Mouse (Mus musculus) left cerebral cortex, adult 2 months (tissue): ENCODE data around the gene 1700029F12Rik. TPM values are rescaled to one million over a fixed set of nuclear protein-coding genes. Genes with fewer than 3 reads are reported as not detected.

Experiments
- DNase-seq, 2 experiments: peaks; one replicate each; pipeline ENCODE4 v3.0.0; 2021 to 2022; ENCODE audit warnings: low spot score in 2 of 2, mixed read lengths in 1 of 2; ENCODE audit errors: extremely low spot score in 1 of 2
- H3K27ac ChIP-seq: fragments of 200-600 bp; 2 replicates; pipeline ENCODE4 v1.8.1; 2022
- H3K4me3 ChIP-seq: fragments of 200-600 bp; 2 replicates; pipeline ENCODE4 v1.8.1; 2022
- CTCF ChIP-seq: fragments of 200-600 bp; IDR thresholded peaks from 2 replicates; pipeline ENCODE4 v1.8.1; 2022; ENCODE audit warnings: antibody characterized with exemption, mild to moderate bottlenecking, moderate library complexity
- intact Hi-C: fragments of 180-260 bp; cut with DNase I; formaldehyde crosslinking; loops from one replicate; pipeline ENCODE4 v1.15.1; 2025
- total RNA-seq, 2 experiments: library from RNA; stranded (reverse); gene quantifications; 2 replicates each; pipeline ENCODE4 v1.2.3; 2021

1700029F12Rik gene
- total RNA-seq, 2 experiments from 2014 or later = not detected

GRCm38 (mm10) chr13:97014366-97014765, 19.8 kb downstream of the 1700029F12Rik start:
- H3K4me3 ChIP-seq = no peak overlapping the region
- TF ChIP-seq CTCF = no peak
- no peak overlapping the region for H3K27ac ChIP-seq
- no peak for DNase-seq
- intact Hi-C loops = no loop called here

DNA sequence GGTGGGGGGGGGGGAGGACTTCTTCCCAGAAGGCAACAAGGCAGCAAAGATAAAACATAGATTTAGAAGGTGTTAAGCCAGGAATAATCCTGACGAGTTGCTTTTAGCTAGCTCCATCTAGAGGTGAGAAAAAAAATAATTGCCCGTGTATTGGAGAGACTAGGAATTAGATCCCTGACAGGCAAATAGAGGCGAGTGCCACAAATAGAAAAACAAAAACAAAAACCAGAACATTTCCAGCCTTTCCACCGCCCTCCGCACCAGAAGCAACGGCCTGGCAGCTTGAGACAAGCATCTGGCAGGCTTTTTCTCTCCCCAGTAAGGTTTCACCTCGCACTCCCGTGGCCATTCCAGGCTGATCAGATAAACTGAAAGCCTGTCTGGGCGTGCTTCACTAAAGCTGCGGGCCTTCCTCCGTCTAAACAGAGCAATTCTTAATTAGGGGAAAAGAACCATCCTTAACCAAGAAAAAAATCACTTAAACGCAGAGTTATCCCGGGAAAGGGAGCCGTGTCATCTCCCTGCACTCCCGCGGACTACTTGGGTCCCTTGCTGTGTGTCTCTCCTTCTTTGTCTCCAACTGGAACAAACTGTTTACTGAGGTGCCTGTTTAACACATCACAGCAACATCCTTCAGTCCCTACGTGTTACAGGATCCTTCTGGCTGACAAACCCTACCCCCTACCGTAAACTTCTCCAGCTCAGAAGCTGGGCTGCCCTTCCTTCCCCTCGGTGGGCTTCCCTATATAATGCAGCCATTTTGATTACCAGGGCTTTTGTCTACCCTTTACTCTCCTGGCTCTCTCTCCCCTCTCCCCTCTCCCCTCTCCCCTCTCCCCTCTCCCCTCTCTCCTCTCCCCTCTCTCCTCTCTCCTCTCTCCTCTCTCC, 25.7 kb downstream of the 1700029F12Rik start:
- intact Hi-C loops = loop anchor here (2.0 to 10.0 kb wide), 3 partner anchors 76 to 326 kb away; no protein-coding TSS in a partner anchor
- peak; percentile 23 to 40 for DNase-seq
- Histone ChIP-seq H3K27ac (peak overlapping the region; percentile 84), H3K4me3 (peak overlapping the region; percentile 44)
- TF ChIP-seq CTCF = peak; percentile 57

- DNase-seq = peak in 1 of 2 experiments; percentile 13
- no peak for TF ChIP-seq CTCF
- Histone ChIP-seq H3K27ac (peak overlapping the region; percentile 65; the same call in 1 of the 2 replicates), H3K4me3 (peak overlapping the region; percentile 43)
- intact Hi-C loops = loop anchor here (2.0 to 10.0 kb wide), 4 partner anchors 45 to 325 kb away; no protein-coding TSS in a partner anchor
Observed at GRCm38 (mm10) chr13:97007501-97008265, 26.5 kb downstream of the 1700029F12Rik start.

- intact Hi-C loops = loop anchor here (2.0 to 10.0 kb wide), 3 partner anchors 46 to 324 kb away; no protein-coding TSS in a partner anchor
- Histone ChIP-seq H3K4me3 (no peak overlapping the region), H3K27ac (no peak overlapping the region)
- TF ChIP-seq CTCF = no peak
- no peak for DNase-seq
Observed at GRCm38 (mm10) chr13:97006784-97007183, 27.4 kb downstream of the 1700029F12Rik start.

GRCm38 (mm10) chr13:96997080-96997479, 37.1 kb downstream of the 1700029F12Rik start:
- DNase-seq = no peak
- TF ChIP-seq CTCF = no peak
- H3K27ac ChIP-seq = no peak overlapping the region
- no peak overlapping the region for H3K4me3 ChIP-seq
- intact Hi-C loops = no loop called here

GRCm38 (mm10) chr13:96995243-96995642, 38.9 kb downstream of the 1700029F12Rik start:
- Histone ChIP-seq H3K4me3 (no peak overlapping the region), H3K27ac (no peak overlapping the region)
- no peak for TF ChIP-seq CTCF
- no peak for DNase-seq
- intact Hi-C loops = no loop called here

DNA sequence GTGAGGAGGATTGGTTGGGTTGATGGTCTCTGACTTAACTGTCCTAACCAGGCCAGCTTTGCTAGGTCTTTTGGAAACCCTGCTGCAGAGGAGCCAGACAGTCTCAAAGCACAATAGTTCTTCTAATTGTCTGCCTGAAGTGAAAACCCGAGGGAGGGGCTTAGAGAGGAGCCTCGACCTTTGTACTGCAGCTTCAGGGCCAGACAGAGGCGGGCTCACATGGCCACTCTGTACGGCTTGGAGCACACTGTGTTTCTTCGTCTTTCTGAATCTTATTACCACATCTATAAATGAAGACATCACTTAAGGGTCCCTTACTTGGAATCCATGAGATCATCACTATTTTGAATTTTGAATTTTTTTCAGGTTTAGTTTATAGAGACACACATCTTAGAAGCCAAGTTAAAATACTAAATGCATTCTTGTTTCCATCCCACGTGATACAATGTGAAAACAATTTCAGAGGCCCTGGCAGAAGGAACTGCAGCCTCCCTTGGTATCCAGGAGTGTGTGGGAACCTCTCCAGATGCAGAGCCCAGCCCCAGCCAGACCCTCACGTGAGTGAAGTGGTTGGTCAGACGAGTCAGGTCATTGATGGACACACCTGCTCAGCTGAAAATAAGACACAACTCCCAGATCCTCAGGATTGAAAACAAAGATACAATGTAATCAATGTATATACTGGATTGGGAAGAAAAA, 40.7 kb downstream of the 1700029F12Rik start:
- no peak for TF ChIP-seq CTCF
- Histone ChIP-seq H3K27ac (no peak overlapping the region), H3K4me3 (no peak overlapping the region)
- no peak for DNase-seq
- intact Hi-C loops = no loop called here

DNA sequence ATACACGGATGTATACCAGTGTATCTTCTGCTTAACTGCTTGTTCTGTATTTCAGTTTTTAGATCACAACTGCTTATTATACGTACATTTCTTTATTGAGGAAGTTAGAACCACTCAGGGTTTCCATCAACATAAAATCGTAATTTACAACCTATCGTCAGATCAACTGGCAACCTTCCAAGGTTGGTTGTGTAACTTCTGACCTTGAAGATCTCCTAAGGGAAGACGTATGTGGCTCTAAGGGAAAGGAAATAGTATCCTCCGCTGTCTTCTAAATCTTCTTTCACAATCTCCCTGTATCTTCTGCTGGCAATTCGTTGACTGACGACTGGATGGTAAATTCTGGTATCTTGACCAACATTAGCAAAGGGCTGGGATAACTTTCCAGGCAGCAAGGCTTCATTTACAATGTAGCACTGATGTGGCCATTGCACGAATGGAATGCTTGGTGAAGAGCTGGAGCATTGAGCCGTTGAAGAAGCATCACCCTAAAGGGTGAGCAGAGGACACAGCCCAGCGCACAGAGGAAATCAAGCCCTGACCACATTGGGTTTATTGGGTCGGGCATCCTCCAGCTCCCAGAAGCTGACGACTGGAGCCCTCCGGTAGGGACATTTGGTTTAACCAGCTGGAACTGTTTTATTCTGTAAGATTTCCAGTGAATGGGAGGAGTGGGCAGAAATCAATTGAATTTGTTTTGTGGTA, 43.4 kb downstream of the 1700029F12Rik start:
- H3K4me3 ChIP-seq = no peak overlapping the region
- no peak for DNase-seq
- H3K27ac ChIP-seq = no peak overlapping the region
- intact Hi-C loops = no loop called here
- no peak for TF ChIP-seq CTCF

- intact Hi-C loops = no loop called here
- no peak overlapping the region for H3K27ac ChIP-seq
- DNase-seq = no peak
- H3K4me3 ChIP-seq = no peak overlapping the region
- no peak for TF ChIP-seq CTCF
Observed at GRCm38 (mm10) chr13:96990045-96990444, 44.1 kb downstream of the 1700029F12Rik start.

DNA sequence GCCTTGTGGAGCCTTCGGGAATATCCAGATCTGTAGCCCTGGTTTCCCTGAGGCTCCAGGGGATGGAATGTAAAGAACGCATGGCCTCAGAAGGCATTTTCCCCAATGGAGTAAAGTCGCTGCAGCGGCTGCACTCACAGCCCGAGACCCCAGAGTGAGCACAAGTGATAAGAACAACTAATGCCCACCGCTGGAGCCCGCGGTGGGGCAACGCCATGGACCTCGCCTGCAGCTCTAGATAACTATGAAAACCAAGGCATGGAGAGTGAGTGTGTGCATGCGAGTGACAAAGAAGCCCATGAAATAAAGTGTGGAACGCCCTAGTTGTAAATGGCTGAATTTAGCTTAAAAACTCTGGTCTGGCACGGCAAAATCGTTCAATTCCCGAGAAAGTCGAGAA, 45.0 kb downstream of the 1700029F12Rik start:
- TF ChIP-seq CTCF = no peak
- no peak for DNase-seq
- Histone ChIP-seq H3K27ac (no peak overlapping the region), H3K4me3 (no peak overlapping the region)
- intact Hi-C loops = no loop called here
